Mouse (Mus musculus) urinary bladder, postnatal 14 days (tissue): ENCODE measurements around the gene Cmip.

Experiments
- DNase-seq: peaks from one replicate; pipeline ENCODE4 v3.0.0; 2021; ENCODE audit warnings: low spot score

Cmip gene

GRCm38 (mm10) chr8:117324821-117325220 lies 68.0 kb downstream of the Cmip start:
- DNase-seq = no peak

GRCm38 (mm10) chr8:117326735-117327134 lies 69.9 kb downstream of the Cmip start:
- DNase-seq = no peak

DNA sequence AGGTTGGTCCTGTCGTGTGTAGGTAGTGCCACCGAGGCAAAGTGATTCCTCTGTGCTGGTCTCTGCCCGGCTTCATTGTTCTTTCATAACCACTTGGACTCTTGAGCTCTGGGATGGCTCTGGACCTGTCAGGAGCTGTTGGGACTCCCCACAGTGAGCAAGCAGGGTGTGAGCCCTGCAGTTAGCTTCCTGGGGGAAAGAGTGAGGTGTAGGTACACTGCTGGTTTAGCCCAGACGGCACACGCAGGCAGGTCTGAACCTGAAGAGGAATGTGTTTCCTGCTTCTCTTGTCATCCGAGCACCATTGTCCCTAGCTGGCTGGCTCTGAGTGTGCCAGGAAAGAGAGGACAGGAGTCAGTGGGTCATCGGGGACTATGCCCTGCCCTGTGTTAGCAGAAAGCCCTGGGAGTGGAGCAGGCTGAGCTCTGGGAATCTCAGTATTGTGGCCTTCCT lies 70.5 kb downstream of the Cmip start:
- peak; percentile 79 for DNase-seq

GRCm38 (mm10) chr8:117328758-117329157 lies 71.9 kb downstream of the Cmip start:
- DNase-seq = no peak

DNA sequence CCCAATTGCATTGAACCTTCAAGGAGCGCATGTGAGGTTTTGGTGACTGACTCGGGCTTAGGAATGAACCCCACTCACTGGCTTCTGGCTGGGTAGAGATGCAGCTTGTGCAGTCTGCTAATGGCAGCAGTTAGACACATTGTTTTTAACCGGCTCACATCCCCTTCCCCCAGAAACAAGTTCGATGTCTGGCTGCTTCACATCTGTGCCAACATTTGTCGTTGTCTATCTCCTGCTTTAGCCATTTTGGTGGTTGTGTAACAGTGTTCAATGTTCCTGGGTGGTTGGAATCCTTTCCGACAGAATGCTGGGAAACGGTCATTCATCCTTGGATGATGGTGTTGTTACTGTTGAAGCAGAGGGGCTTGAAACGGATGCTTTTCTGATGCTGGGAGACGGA lies 72.3 kb downstream of the Cmip start:
- DNase-seq = no peak

- DNase-seq = no peak
Observed at GRCm38 (mm10) chr8:117329903-117330302, 73.0 kb downstream of the Cmip start.

DNA sequence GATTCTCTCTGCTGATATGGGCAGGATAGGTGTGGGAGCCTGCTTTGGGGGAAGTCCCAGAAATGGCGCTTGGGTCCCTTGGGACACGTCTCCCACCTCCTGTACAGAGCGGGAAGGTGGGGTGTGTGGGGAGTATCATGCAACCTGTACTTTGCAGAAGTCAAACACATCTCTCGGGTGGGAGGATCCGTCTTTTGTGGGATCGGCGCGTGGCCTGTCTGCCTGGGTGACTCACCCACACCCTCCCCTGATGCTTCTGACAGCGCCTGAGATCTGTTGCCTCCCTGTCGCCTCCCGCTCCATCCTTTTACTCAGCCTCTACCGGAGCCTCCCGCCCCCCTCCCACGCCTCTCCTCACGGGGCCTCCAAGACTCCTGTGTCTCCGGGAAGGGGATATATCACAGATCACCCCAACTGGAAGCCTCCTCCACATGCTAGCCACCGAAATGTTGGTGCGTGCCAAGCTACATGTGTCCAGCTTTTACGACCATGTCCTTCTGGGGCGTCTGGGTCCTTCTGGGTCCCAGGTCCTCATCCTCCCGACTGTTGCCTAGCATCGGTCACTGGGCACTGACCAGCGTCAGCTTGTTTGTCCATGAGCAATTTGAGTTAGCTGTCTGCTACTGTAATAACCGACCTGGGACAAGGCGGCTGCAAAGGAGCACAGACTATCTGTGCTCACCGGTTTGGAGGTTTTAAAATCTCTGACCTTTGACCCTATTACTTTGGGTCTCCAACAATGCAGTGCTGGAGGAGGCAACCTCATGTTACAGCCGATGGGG lies 75.6 kb downstream of the Cmip start:
- peak; percentile 41 for DNase-seq

- DNase-seq = no peak
Observed at GRCm38 (mm10) chr8:117333619-117334018, 76.8 kb downstream of the Cmip start.

- no peak for DNase-seq
Observed at GRCm38 (mm10) chr8:117334058-117334747, 77.3 kb downstream of the Cmip start.

DNA sequence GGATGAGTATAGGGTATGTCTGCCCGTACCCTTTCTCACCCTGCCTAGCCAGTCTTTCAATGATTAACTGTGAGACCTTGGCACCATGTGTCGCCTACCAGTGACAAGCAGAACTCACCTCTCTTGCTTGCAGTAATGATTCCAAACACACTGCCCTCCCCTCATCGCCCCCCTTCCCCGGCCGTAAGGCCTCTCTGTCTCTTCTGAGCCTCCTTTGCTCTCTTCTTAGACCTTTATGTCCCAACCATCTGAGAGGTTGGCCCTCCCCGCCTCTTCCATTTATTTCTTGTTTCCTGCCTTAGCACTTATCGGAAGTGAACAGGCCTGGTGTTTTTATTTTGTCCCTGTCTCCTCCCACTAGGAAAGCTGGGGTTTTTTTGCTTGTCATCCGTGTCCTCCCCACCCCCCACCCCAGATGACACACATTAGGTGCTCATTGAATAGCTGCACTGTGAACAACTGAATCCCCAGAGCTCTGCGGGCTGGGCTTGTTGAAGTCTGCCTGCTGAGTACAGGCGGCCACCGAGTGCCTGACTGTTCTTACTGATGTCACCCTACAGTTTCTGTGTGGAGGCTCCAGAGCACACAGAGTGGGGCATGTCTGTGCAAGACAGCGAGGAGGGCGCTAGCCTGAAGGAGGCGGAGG lies 78.0 kb downstream of the Cmip start:
- DNase-seq = peak; percentile 57

DNA sequence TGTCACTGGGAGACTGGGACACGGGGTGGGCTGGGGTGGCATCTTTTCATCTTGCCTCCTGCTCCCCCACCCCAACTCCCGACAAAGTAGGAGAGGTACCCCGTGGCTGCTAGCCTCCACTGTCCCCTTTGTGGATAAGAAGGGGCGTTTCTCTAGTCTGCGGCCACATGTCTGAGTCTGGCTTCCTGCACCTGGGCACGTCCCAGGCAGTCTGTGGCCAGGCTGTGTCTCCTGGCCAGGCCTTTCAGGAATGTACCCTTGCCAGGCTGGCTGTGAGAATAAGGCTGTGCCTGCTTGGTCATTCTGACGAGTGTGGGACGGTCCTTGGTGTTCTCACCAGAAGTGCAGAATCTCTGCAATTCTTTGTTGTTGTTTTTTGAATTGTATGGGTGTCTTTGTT lies 78.6 kb downstream of the Cmip start:
- DNase-seq = peak; percentile 61

DNA sequence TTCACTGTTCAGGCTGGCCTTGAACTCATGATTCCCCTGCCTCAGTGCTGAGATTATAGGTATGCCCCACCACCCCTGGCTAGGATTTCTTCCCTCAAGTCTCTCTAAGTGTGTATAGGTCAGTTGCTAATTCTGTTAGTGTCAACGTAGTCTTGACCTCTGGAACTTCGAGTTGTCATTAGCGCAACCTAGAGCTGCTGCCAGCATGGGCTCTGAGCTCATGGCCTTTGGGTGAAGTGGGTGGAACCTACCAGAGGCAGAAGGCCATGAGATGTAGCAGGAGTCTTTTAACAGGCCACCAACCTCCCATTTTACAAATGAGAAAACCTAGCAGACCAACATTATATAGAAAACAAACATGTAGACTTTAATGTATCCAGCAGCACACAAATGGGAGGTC lies 80.3 kb downstream of the Cmip start:
- no peak for DNase-seq

DNA sequence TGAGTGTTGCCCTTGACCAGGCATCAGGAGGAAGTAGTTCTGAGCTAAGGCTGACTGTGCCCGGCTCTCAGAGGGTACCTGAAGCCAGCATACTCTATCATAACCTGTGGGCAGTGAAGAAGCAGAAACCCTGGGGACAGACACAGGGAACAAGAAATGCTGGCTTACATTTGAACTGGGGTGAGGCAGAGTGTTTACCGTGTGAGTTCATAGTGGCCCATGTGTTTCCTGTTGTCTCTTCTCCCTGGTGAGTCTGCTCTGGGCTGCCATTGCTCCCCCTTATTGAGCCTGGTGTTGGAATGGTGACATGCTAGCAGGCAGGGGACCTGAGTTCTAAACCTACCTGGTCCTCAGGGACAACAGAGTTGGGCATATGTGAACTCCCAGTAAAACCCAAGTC lies 81.8 kb downstream of the Cmip start:
- DNase-seq = no peak

DNA sequence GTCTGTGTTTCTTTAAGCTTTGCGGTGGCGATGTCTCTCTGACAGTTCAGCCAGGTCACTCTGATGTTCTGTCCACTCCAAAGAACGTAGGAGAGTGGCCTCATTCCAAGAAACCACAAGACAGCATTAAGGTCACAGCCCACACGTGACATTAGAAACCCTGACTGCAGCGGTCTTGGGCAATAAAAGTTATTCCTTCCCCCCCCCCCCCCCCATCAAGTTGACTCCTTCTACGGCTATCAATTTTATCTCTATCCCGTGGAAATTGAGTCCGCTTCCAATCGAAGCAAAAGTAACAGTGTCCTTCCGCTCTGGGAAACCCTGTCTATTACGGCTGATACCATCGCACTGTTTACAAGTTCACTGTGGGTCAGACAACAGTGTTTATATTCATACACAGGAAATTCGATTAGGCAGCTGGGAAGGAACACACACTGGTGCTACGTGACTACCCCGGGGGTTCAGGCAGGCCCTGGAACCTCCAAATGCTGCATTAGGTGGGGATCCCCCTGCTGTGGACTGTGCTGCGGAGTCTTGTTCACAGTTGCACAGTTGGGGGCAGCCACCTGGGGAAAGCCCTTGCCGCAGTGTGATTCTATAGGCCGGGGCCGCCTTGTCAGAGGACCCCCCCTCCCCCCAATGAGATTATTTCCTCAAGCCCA lies 82.6 kb downstream of the Cmip start:
- DNase-seq = no peak

DNA sequence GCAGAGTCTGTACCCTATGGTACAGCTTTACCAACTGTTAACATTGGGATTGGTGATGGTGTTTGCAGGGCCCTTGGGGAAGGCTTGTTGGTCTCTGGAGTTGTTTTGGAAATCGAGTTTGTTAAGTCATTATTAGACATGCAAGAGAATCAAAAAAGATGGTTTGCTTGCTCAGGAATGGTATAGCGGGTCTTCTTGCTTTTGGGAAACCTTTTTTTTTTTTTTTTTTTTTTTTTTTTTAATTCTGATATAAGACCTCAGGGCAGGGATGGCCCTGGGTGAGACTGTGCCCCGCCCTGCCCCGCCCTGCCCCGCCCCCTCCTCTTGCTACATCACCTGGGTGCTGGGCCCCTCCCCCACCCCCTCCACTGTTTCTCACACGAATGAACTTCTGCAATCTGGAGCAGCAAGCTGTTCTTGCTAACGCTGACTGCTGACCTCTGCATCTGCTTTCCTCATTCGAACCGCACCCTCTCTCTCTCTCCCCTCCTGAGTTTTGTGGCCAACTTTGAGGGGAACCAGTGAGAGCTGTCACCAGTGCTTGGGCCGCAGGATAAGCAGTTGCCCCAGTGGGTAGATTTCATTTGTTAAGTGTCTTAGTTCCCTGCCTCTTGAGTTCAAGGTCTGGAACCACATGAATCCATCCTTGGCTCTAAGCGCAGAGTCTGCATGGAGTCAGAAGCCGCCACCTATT lies 83.2 kb downstream of the Cmip start:
- DNase-seq = no peak

GRCm38 (mm10) chr8:117340800-117341199 lies 83.9 kb downstream of the Cmip start:
- no peak for DNase-seq

GRCm38 (mm10) chr8:117342735-117343385 lies 86.0 kb downstream of the Cmip start:
- no peak for DNase-seq

DNA sequence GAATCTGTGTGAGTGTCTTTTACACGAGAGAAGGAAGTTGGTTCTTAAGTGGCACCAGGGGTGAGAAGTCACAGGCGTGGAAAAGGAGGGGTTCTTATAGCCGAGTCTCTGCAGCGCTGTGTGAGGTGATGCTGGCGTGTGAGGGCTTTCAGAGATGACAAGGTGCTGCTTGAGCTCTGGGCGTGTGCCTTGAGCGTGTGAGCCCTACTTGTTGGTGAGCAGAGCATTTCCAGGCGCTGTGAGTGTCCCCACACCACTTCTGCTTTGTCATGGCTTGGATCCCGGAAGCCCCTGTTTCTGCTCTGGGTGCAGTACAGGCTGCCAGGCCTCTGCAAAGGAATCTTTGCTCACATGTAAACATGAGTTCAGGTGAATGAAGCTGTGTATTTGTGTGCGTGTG lies 86.6 kb downstream of the Cmip start:
- no peak for DNase-seq

DNA sequence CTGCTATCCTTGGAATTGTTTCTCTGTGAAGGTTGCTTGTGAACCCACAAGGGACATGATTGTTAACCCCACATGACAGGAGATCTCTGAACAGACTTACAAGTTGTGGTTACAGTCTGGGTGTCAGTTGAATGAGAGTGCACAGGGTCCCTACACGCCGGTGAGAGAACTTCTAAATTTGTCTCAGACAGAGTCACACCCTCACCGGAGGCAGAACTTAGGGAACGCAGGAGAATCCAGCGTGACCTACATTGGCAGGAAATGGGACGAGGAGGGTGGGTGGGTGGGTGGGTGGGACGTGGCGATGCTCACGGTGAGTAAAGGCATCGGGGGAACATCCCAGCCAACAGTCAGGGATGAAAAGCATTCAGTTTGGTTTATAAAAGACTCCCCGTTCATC lies 88.0 kb downstream of the Cmip start:
- no peak for DNase-seq

DNA sequence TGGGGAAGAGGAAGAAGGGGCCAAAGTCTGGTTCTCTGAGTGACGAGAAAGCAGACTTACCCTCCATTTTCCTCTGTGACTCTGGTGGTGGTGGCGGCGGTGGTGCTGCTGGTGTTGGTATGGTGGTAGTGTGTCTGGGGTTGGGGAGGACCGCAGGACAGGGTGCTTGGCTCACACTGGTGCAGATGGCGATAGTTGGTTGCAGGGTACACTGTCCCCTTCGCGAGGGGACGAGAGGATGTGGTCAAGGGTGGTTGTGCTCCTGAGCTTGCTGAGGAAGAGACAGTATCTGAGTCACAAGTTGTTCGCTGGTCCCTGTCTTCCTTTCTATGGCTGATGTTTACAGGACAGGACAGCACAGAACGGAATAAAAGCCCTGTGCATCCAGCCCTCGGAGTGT lies 88.5 kb downstream of the Cmip start:
- no peak for DNase-seq

- DNase-seq = no peak
Observed at GRCm38 (mm10) chr8:117347556-117347955, 90.7 kb downstream of the Cmip start.
